In the genomic region with DNA sequence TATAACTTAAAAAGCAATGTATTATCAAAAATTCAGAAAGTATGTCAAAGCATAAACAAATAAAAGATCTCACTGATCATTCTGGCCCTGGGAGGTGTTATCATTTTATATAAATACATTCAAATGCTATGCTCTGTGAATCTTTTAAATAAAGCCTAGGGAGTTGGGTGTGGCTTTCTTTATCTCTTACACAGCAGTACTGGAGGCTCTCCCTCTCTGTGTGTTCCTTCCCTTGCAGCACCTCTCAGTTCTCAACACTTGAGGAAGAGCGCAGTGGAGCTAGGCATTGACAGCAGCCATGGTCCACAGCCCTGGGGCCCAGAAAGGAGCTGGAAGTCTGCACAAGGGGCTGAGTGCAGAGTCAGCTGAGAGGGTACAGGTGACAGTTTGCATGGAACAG, we compare ENCODE assay signal across 21 mouse cellular contexts.
DNase-seq lines count a peak whose midpoint lies in the region; ATAC-seq and TF ChIP-seq lines count a peak whose summit lies in the region.
"Had no signal": no experiment of that assay in that cellular context is flagged by ENCODE, and none has a peak within 500 bp of the region (broad histone marks: within the 10 kb centered on the region; RNA-seq: fewer than 3 reads in every experiment).

No protein-coding gene starts in this region.

- peak; percentile 58 for ATAC-seq in kidney, embryonic 16.5 days (ENCODE audit: low FRiP score, low TSS enrichment)
- ATAC-seq in intestine, embryonic 16.5 days = 0 out of 2 replicates have a peak, but pooled peaks have one; percentile 36
- ATAC-seq in forebrain, embryonic 13.5 days = no peak
- ATAC-seq: forebrain, embryonic 16.5 days had no signal

- no peak overlapping the region for H3K4me2 ChIP-seq in kidney, embryonic 16.5 days (replicated peaks; ENCODE audit: low read depth, low read length)
- H3K4me2 ChIP-seq in intestine, embryonic 16.5 days (ENCODE audit: low read depth, low read length) = no peak overlapping the region
- H3K4me2 ChIP-seq in forebrain, embryonic 13.5 days = no peak overlapping the region
- H3K4me2 ChIP-seq: embryonic facial prominence, embryonic 15.5 days; heart, embryonic 12.5 days; hindbrain, embryonic 14.5 days had no signal

- TF ChIP-seq POLR2A in MEL (IDR thresholded peaks at IDR 0.05; ENCODE audit: control insufficient read depth in 1 of 2, insufficient read depth in 1 of 2, low read depth in 1 of 2, low read length in 2 of 2, poor library complexity in 1 of 2) = no peak

- DNase-seq in kidney, adult 8-10 months = no peak
- peak; percentile 77 for DNase-seq in MEL (ENCODE audit: low read depth, low spot score)
- peak; percentile 17 for DNase-seq in c-Kit-positive CD71-positive TER-119-negative erythroid progenitor cells, embryonic 14.5 days (ENCODE audit: low read depth)
- DNase-seq in heart, embryonic 10.5 days (ENCODE audit: low spot score) = no peak
- DNase-seq in gastrocnemius, postnatal 25 days = no peak
- DNase-seq: adrenal gland, adult 8-10 months; adrenal gland, postnatal 36 days; cerebellum, adult 18-20 months; cerebellum, adult 9-11 months; cerebellum, postnatal 36 days; gastrocnemius, postnatal 10 days; heart, adult 2 months had no signal

- no peaks in the 10 kb centered on the region for H3K79me2 ChIP-seq in MEL (ENCODE audit: control insufficient read depth, insufficient read depth, low read length, poor library complexity)

- H3K9me3 ChIP-seq in kidney, embryonic 16.5 days (ENCODE audit: low read length) = no peaks in the 10 kb centered on the region
- no peaks in the 10 kb centered on the region for H3K9me3 ChIP-seq in MEL (replicated peaks; ENCODE audit: insufficient read depth, low read length)
- H3K9me3 ChIP-seq in intestine, embryonic 16.5 days (ENCODE audit: control insufficient read depth, low read length) = no peaks in the 10 kb centered on the region
- H3K9me3 ChIP-seq in heart, embryonic 10.5 days = no peaks in the 10 kb centered on the region
- no peaks in the 10 kb centered on the region for H3K9me3 ChIP-seq in forebrain, embryonic 13.5 days (replicated peaks)
- H3K9me3 ChIP-seq: embryonic facial prominence, embryonic 15.5 days; heart, embryonic 12.5 days; hindbrain, embryonic 10.5 days had no signal

- no peak overlapping the region for H3K4me3 ChIP-seq in kidney, embryonic 16.5 days (ENCODE audit: low read length)
- no peak overlapping the region for H3K4me3 ChIP-seq in MEL (ENCODE audit: control insufficient read depth in 1 of 2, insufficient read depth in 1 of 2, low read depth in 2 of 2, low read length in 2 of 2)
- no peak overlapping the region for H3K4me3 ChIP-seq in intestine, embryonic 16.5 days (ENCODE audit: low read length)
- H3K4me3 ChIP-seq in heart, embryonic 10.5 days = no peak overlapping the region
- H3K4me3 ChIP-seq in forebrain, embryonic 13.5 days = no peak overlapping the region
- H3K4me3 ChIP-seq: embryonic facial prominence, embryonic 15.5 days; erythroblast, embryonic 14.5 days; heart, adult 2 months; heart, embryonic 12.5 days; hindbrain, embryonic 10.5 days had no signal

- peaks cover 6% of the 10 kb centered on the region; the same call in 1 of the 2 replicates for H3K4me1 ChIP-seq in kidney, embryonic 16.5 days (ENCODE audit: insufficient read depth, low read length)
- H3K4me1 ChIP-seq in MEL (ENCODE audit: control insufficient read depth in 1 of 2, insufficient read depth in 2 of 2, low read length in 2 of 2) = peaks cover 0 to 16% of the 10 kb centered on the region in 2 experiments; a peak in 3 of 4 replicates
- peaks cover 5% of the 10 kb centered on the region; the same call in 1 of the 2 replicates for H3K4me1 ChIP-seq in intestine, embryonic 16.5 days (ENCODE audit: control insufficient read depth, insufficient read depth, low read length)
- H3K4me1 ChIP-seq in heart, embryonic 10.5 days = peaks cover 18% of the 10 kb centered on the region; the same call in 1 of the 2 replicates
- no peaks in the 10 kb centered on the region for H3K4me1 ChIP-seq in forebrain, embryonic 13.5 days
- H3K4me1 ChIP-seq: embryonic facial prominence, embryonic 15.5 days had no signal

- TF ChIP-seq RAD21 in MEL (IDR thresholded peaks at IDR 0.05; ENCODE audit: low read depth, low read length) = no peak

- H3K36me3 ChIP-seq in kidney, embryonic 16.5 days (ENCODE audit: insufficient read depth, low read length) = no peaks in the 10 kb centered on the region
- peaks cover 0 to 16% of the 10 kb centered on the region in 2 experiments; a peak in 2 of 4 replicates for H3K36me3 ChIP-seq in MEL (ENCODE audit: control insufficient read depth in 1 of 2, insufficient read depth in 2 of 2, low read length in 2 of 2)
- H3K36me3 ChIP-seq in intestine, embryonic 16.5 days (ENCODE audit: control insufficient read depth, insufficient read depth, low read length) = no peaks in the 10 kb centered on the region
- H3K36me3 ChIP-seq in heart, embryonic 10.5 days = peaks cover 15% of the 10 kb centered on the region; the same call in 1 of the 2 replicates
- no peaks in the 10 kb centered on the region for H3K36me3 ChIP-seq in forebrain, embryonic 13.5 days (ENCODE audit: poor library complexity, severe bottlenecking)
- H3K36me3 ChIP-seq: embryonic facial prominence, embryonic 15.5 days; hindbrain, embryonic 10.5 days had no signal

- H3K27me3 ChIP-seq in kidney, embryonic 16.5 days (ENCODE audit: insufficient read depth, low read length) = no peaks in the 10 kb centered on the region
- no peaks in the 10 kb centered on the region for H3K27me3 ChIP-seq in MEL (ENCODE audit: control insufficient read depth in 1 of 2, insufficient read depth in 2 of 2, low read length in 2 of 2)
- H3K27me3 ChIP-seq in intestine, embryonic 16.5 days (replicated peaks; ENCODE audit: control insufficient read depth, insufficient read depth, low read length) = no peaks in the 10 kb centered on the region
- H3K27me3 ChIP-seq in heart, embryonic 10.5 days (ENCODE audit: insufficient read depth, poor library complexity, severe bottlenecking) = no peaks in the 10 kb centered on the region
- no peaks in the 10 kb centered on the region for H3K27me3 ChIP-seq in forebrain, embryonic 13.5 days
- H3K27me3 ChIP-seq: embryonic facial prominence, embryonic 15.5 days; heart, embryonic 12.5 days had no signal

- 67% methylated on average over 1 of the region's 1 CpGs for WGBS in kidney, embryonic 16.5 days
- WGBS in intestine, embryonic 16.5 days = 69% methylated on average over 1 of the region's 1 CpGs
- 41% methylated on average over 1 of the region's 1 CpGs for WGBS in heart, embryonic 10.5 days
- WGBS in forebrain, embryonic 13.5 days = 90% methylated on average over 1 of the region's 1 CpGs

- peak overlapping the region; percentile 57; the same call in 1 of the 2 replicates for H3K27ac ChIP-seq in kidney, embryonic 16.5 days (ENCODE audit: low read length)
- no peak overlapping the region for H3K27ac ChIP-seq in MEL (ENCODE audit: control insufficient read depth, low read depth, low read length)
- no peak overlapping the region for H3K27ac ChIP-seq in intestine, embryonic 16.5 days (ENCODE audit: low read length)
- H3K27ac ChIP-seq in heart, embryonic 10.5 days = no peak overlapping the region
- H3K27ac ChIP-seq in forebrain, embryonic 13.5 days = no peak overlapping the region
- H3K27ac ChIP-seq: embryonic facial prominence, embryonic 15.5 days; heart, adult 2 months; hindbrain, embryonic 10.5 days; hindbrain, embryonic 14.5 days had no signal

- no peak overlapping the region for H3K9ac ChIP-seq in kidney, embryonic 16.5 days (replicated peaks; ENCODE audit: low read length)
- no peak overlapping the region for H3K9ac ChIP-seq in MEL (ENCODE audit: control insufficient read depth, low read depth, low read length, poor library complexity, severe bottlenecking)
- no peak overlapping the region for H3K9ac ChIP-seq in intestine, embryonic 16.5 days (ENCODE audit: low read depth, low read length)
- no peak overlapping the region for H3K9ac ChIP-seq in forebrain, embryonic 13.5 days
- H3K9ac ChIP-seq: embryonic facial prominence, embryonic 15.5 days; heart, embryonic 12.5 days; hindbrain, embryonic 14.5 days had no signal

- TF ChIP-seq EP300 in MEL (IDR thresholded peaks at IDR 0.05; ENCODE audit: low read depth in 1 of 2, low read length in 2 of 2) = peak; percentile 4 to 46; a peak in 2 of 4 replicates

- no peak for TF ChIP-seq CTCF in MEL (IDR thresholded peaks at IDR 0.05 in 2 of 3, conservative IDR thresholded peaks at IDR 0.05 in 1 of 3; ENCODE audit: control insufficient read depth in 1 of 3, insufficient read depth in 1 of 3, low read depth in 2 of 3, low read length in 3 of 3, poor library complexity in 1 of 3, severe bottlenecking in 1 of 3)

TF ChIP-seq in MEL, 35 proteins besides CTCF, POLR2A, EP300 and RAD21:
- TF ChIP-seq GABPA (IDR thresholded peaks at IDR 0.05; ENCODE audit: low read depth, low read length) (no peak), MAZ (IDR thresholded peaks at IDR 0.05; ENCODE audit: low read depth, low read length) (no peak), POLR2AphosphoS2 (IDR thresholded peaks at IDR 0.05; ENCODE audit: low read length) (no peak), USF1 (IDR thresholded peaks at IDR 0.05; ENCODE audit: low read depth, low read length) (no peak), SIN3A (IDR thresholded peaks at IDR 0.05; ENCODE audit: low read length) (no peak), TBP (IDR thresholded peaks at IDR 0.05; ENCODE audit: low read depth, low read length) (no peak), ZKSCAN1 (IDR thresholded peaks at IDR 0.05; ENCODE audit: low read depth, low read length) (no peak), SMC3 (IDR thresholded peaks at IDR 0.05; ENCODE audit: low read depth, low read length) (no peak), NRF1 (IDR thresholded peaks at IDR 0.05; ENCODE audit: insufficient read depth, low read depth, low read length, poor library complexity, severe bottlenecking) (no peak), ZC3H11A (IDR thresholded peaks at IDR 0.05; ENCODE audit: low read depth, low read length) (no peak), GATA1 (IDR thresholded peaks at IDR 0.05; ENCODE audit: low read depth, low read length) (peak; percentile 74), TAL1 (IDR thresholded peaks at IDR 0.05; ENCODE audit: low read length) (no peak), RCOR1 (IDR thresholded peaks at IDR 0.05; ENCODE audit: low read depth, low read length) (peak; percentile 38; the same call in 1 of the 2 replicates), MEF2A (IDR thresholded peaks at IDR 0.05; ENCODE audit: extremely low read depth, insufficient replicate concordance, low read depth, low read length, poor library complexity, severe bottlenecking) (no peak), CHD2 (IDR thresholded peaks at IDR 0.05; ENCODE audit: low read length) (no peak), NELFE (IDR thresholded peaks at IDR 0.05; ENCODE audit: low read depth, low read length) (no peak), MYB (IDR thresholded peaks at IDR 0.05; ENCODE audit: low read depth, low read length) (no peak)

Comparison
In these comparisons a context has a peak if more than half of its experiments do, and no peak if none do; other contexts are left out.
1. DNase-seq: peak in MEL (single experiment) and c-Kit-positive CD71-positive TER-119-negative erythroid progenitor cells, embryonic 14.5 days (single experiment); none in kidney, adult 8-10 months (0 of 2), heart, embryonic 10.5 days (single experiment) and gastrocnemius, postnatal 25 days (single experiment).